Mouse (Mus musculus): ENCODE results near the gene Skida1. TPM values are rescaled to one million over a fixed set of nuclear protein-coding genes. Genes with fewer than 3 reads are reported as not detected.

The Skida1 gene
- polyA plus RNA-seq, 1 experiment from 2014 or later = 8.8 TPM

DNA sequence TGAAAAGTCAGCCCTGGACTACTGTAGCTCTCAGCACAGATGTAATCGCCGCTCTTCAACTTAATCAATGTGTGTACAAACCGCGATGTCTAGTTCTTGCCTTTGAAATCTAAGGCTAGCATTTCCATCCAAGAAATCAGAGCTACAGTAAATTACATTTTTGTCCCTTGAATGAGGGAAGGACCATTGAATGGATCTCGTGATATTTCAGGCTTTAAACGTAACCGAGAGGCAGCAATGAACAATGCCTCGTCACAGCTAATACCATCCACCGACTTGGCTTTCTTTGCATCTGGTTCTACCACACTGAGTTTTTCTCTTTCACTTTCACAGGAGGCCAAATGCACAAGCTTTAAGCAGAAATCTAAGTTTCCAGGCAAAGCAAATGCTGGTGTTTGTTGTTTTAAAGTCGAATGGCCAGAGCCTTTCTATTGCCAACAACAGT lies 1.7 kb upstream of the Skida1 start:
- ATAC-seq (ENCODE audit: low FRiP score, low TSS enrichment) = no peak
- H3K4me3 ChIP-seq (ENCODE audit: low read length) = peak overlapping the region; percentile 27
- H3K9me3 ChIP-seq (ENCODE audit: low read length) = no peaks in the 10 kb centered on the region
- no peaks in the 10 kb centered on the region for H3K36me3 ChIP-seq (ENCODE audit: insufficient read depth, low read length)
- H3K27me3 ChIP-seq (ENCODE audit: insufficient read depth, low read length) = no peaks in the 10 kb centered on the region
- H3K27ac ChIP-seq (ENCODE audit: low read length) = peak overlapping the region; percentile 57
- peak overlapping the region; percentile 73 for H3K4me2 ChIP-seq (replicated peaks; ENCODE audit: low read depth, low read length)
- 21% methylated on average over 10 of the region's 10 CpGs for WGBS
- H3K9ac ChIP-seq (replicated peaks; ENCODE audit: low read length) = peak overlapping the region; percentile 53
- peaks cover 43% of the 10 kb centered on the region for H3K4me1 ChIP-seq (ENCODE audit: insufficient read depth, low read length)

DNA sequence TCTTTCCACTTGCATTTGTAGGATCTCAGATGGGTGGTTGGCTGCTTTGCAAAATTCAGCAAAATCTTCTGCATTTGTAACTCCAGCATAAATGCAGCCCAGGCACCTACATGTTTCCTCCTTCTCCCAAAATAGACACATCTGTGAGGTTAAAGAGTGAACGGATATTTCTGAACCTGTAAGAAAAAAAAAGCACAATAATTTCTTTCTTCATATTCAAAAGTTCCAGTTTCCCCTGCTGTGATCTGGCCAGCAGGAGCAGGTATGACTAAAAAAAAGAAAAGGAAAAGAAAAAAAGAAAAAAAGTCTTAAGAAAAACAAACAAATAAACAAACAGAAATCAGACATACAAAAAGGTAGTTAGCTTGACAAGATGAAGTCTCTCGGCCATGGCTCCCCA lies 1.2 kb upstream of the Skida1 start:
- Histone ChIP-seq H3K9me3 (ENCODE audit: low read length) (no peaks in the 10 kb centered on the region), H3K36me3 (ENCODE audit: insufficient read depth, low read length) (no peaks in the 10 kb centered on the region), H3K4me1 (ENCODE audit: insufficient read depth, low read length) (peaks cover 47% of the 10 kb centered on the region), H3K4me2 (replicated peaks; ENCODE audit: low read depth, low read length) (peak overlapping the region; percentile 73), H3K4me3 (ENCODE audit: low read length) (peak overlapping the region; percentile 94), H3K9ac (replicated peaks; ENCODE audit: low read length) (peak overlapping the region; percentile 56), H3K27ac (ENCODE audit: low read length) (peak overlapping the region; percentile 100), H3K27me3 (ENCODE audit: insufficient read depth, low read length) (no peaks in the 10 kb centered on the region)
- 29% methylated on average over 2 of the region's 2 CpGs for WGBS
- no peak for ATAC-seq (ENCODE audit: low FRiP score, low TSS enrichment)

DNA sequence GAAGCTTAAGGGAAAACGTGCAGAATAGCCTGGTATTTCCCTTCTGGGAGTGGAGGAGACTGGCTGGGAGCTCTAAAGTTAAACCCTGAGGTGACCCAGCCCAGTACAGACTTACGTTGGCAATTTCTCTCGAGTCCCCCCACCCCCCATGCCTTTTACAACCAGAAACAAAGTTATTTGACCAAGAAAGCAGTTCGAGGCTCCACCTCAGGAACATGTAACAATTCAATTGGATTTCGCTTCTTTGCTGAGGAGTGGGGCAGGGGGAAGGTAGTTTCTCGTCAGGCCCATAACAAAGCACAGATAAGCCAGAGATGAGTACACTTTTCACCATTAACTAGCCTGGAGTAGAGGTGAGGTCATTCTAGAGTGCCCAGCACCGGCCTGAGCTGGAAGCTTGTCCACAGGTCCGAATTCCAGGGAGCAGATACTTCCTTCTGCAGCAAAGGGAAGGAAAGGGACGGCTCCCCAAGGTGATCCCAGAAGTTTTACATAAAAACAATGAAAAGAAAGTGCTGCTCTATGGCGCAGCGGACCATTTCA lies 499 bp upstream of the Skida1 start:
- no peaks in the 10 kb centered on the region for H3K9me3 ChIP-seq (ENCODE audit: low read length)
- H3K4me1 ChIP-seq (ENCODE audit: insufficient read depth, low read length) = peaks cover 47% of the 10 kb centered on the region
- peak overlapping the region; percentile 73 for H3K4me2 ChIP-seq (replicated peaks; ENCODE audit: low read depth, low read length)
- no peaks in the 10 kb centered on the region for H3K36me3 ChIP-seq (ENCODE audit: insufficient read depth, low read length)
- WGBS = 8% methylated on average over 11 of the region's 11 CpGs
- 0 out of 2 replicates have a peak, but pooled peaks have one; percentile 40 for ATAC-seq (ENCODE audit: low FRiP score, low TSS enrichment)
- peak overlapping the region; percentile 100 for H3K27ac ChIP-seq (ENCODE audit: low read length)
- H3K27me3 ChIP-seq (ENCODE audit: insufficient read depth, low read length) = no peaks in the 10 kb centered on the region
- H3K4me3 ChIP-seq (ENCODE audit: low read length) = peak overlapping the region; percentile 94
- peak overlapping the region; percentile 56 for H3K9ac ChIP-seq (replicated peaks; ENCODE audit: low read length)

DNA sequence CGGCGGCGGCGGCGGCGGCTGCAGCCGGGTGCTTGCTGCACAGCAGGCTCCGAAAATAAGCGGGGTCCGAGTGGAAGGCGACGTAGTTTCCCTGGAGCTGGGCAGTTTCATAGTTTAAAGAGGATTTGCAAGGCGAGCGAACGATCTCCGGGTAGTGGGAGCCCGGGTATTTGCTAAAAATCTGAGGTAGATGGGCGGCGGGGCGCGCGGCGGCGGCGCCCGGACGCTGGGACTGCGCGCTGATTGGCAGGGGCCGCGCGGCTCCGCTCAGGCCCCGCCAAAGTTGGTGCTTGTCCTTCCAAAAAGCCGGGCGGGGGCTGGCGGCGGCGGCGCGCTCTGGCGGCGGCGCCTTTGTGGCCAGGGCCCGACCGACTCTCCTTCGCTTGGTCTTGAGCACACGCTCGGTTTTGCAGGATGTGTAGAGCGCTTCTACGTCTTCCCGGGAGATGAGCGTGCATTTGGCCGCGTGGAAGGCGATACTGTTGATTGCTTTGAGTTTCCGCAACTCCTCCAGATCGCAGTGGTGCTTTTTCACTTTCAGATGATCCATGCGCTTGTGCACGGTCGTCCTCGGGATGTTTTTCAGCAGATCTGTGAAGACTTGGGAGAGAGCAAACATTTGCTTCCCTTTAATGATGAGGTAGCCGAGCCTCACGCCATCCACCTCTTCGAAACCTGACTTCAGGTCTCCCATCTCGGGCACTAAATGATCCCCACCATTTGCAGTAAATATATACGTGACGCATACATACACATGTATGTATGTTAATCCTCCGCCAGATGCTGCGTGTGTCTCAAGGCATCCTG lies 1.0 kb downstream of the Skida1 start:
- peak overlapping the region; percentile 100 for H3K27ac ChIP-seq (ENCODE audit: low read length)
- peak overlapping the region; percentile 73 for H3K4me2 ChIP-seq (replicated peaks; ENCODE audit: low read depth, low read length)
- H3K4me3 ChIP-seq (ENCODE audit: low read length) = peak overlapping the region; percentile 94
- no peaks in the 10 kb centered on the region for H3K9me3 ChIP-seq (ENCODE audit: low read length)
- under 1% methylated on average over 69 of the region's 70 CpGs for WGBS
- H3K4me1 ChIP-seq (ENCODE audit: insufficient read depth, low read length) = peaks cover 47% of the 10 kb centered on the region
- no peaks in the 10 kb centered on the region for H3K27me3 ChIP-seq (ENCODE audit: insufficient read depth, low read length)
- no peaks in the 10 kb centered on the region for H3K36me3 ChIP-seq (ENCODE audit: insufficient read depth, low read length)
- H3K9ac ChIP-seq (replicated peaks; ENCODE audit: low read length) = peak overlapping the region; percentile 99
- peak; percentile 88 for ATAC-seq (ENCODE audit: low FRiP score, low TSS enrichment)

DNA sequence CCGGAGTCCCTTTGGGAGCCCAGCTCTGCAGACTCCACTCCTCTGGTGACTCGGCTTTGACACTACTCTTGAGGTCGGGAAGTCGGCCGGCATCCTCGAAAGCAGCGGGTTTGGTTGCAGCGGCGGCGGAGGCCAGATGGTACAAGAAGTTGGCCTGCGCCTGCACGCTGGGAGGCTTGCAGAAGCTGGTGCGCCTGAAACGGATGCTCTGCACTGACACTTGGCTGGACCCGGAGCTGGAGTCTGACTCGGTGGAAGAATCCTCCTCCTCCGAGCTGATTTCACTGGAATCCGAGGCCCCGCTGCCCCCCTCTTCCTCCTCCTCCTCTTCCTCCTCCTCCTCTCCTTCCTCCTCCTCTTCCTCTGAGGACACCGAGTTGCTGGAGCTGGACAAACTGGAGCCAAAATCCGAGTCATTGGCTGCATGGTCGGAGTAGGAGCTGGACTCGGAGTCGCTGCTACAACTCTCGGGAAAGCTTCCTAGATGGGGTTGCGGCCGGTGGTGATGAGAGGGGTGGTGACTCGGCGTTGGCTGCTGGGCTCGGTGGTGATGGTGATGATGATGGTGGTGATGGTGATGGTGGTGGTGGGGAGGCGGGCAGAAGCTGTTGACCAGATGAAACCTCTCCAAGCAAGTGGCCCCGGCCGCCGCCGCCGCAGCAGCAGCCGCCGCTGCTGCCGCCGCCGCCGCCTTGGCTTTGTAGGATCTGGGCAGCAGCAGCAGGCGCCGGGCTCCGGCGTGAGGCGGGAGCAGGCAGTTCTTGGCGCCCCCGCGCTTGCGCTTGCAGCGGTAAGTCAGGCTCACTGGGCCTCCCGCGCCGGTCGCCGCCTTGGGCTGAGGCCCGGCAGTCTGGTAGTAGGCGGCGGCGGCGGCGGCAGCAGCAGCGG lies 1.8 kb downstream of the Skida1 start:
- no peaks in the 10 kb centered on the region for H3K9me3 ChIP-seq (ENCODE audit: low read length)
- ATAC-seq (ENCODE audit: low FRiP score, low TSS enrichment) = peak; percentile 52

DNA sequence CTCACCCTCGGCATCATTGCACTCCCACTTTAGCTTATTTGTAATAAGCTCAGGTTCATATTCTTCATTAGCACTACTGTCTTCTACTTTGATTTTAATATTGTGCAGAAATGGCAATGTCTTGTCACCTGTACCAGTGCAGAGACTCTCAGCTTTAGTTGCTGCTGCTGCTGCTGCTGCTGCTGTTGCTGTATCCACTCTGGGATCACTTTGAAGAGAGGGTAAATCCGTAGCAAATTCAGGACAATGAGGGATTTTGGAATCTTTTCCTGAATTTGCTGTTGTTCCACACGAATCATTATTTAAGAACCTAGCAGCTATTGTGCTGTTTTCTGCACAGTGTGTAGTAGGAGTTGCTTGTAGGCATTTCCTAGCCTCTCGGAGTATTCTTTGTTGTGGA lies 2.7 kb downstream of the Skida1 start:
- H3K4me1 ChIP-seq (ENCODE audit: insufficient read depth, low read length) = peaks cover 60% of the 10 kb centered on the region
- no peak for ATAC-seq (ENCODE audit: low FRiP score, low TSS enrichment)
- H3K9ac ChIP-seq (replicated peaks; ENCODE audit: low read length) = peak overlapping the region; percentile 99
- no peaks in the 10 kb centered on the region for H3K9me3 ChIP-seq (ENCODE audit: low read length)
- H3K27ac ChIP-seq (ENCODE audit: low read length) = peak overlapping the region; percentile 100
- WGBS = 2% methylated on average over 4 of the region's 4 CpGs
- H3K4me3 ChIP-seq (ENCODE audit: low read length) = peak overlapping the region; percentile 94
- no peaks in the 10 kb centered on the region for H3K36me3 ChIP-seq (ENCODE audit: insufficient read depth, low read length)
- H3K27me3 ChIP-seq (ENCODE audit: insufficient read depth, low read length) = no peaks in the 10 kb centered on the region
- peak overlapping the region; percentile 73 for H3K4me2 ChIP-seq (replicated peaks; ENCODE audit: low read depth, low read length)

More for the DNA sequence above, 1.8 kb downstream of the Skida1 start:
- H3K27me3 ChIP-seq (ENCODE audit: insufficient read depth, low read length) = no peaks in the 10 kb centered on the region
- peak overlapping the region; percentile 99 for H3K9ac ChIP-seq (replicated peaks; ENCODE audit: low read length)
- no peaks in the 10 kb centered on the region for H3K36me3 ChIP-seq (ENCODE audit: insufficient read depth, low read length)
- WGBS = under 1% methylated on average over 58 of the region's 64 CpGs
- peak overlapping the region; percentile 73 for H3K4me2 ChIP-seq (replicated peaks; ENCODE audit: low read depth, low read length)
- peak overlapping the region; percentile 100 for H3K27ac ChIP-seq (ENCODE audit: low read length)
- H3K4me1 ChIP-seq (ENCODE audit: insufficient read depth, low read length) = peaks cover 55% of the 10 kb centered on the region
- peak overlapping the region; percentile 94 for H3K4me3 ChIP-seq (ENCODE audit: low read length)

DNA sequence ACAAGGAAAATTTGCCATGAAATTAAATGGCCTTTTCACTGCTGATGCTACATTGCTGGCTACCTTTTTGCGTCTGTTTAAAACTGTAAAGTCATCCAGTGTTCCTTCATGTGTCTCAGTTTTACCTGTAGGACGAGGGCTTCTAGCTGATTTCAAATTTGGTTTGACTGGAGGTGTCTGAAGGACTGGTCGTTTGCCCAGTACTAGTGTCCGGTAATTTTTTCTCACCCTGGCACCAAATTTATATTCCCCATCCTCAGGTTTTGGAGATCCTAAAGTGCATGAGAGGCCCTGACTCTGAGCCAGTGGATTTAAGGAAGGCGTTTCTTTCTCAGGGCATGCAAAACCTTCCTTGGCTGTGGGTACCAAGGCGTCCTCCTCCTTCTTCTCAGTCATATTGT lies 3.1 kb downstream of the Skida1 start:
- ATAC-seq (ENCODE audit: low FRiP score, low TSS enrichment) = no peak
- Histone ChIP-seq H3K27me3 (ENCODE audit: insufficient read depth, low read length) (no peaks in the 10 kb centered on the region), H3K4me1 (ENCODE audit: insufficient read depth, low read length) (peaks cover 60% of the 10 kb centered on the region), H3K4me3 (ENCODE audit: low read length) (peak overlapping the region; percentile 94), H3K4me2 (replicated peaks; ENCODE audit: low read depth, low read length) (peak overlapping the region; percentile 73), H3K9me3 (ENCODE audit: low read length) (no peaks in the 10 kb centered on the region), H3K9ac (replicated peaks; ENCODE audit: low read length) (peak overlapping the region; percentile 99), H3K27ac (ENCODE audit: low read length) (peak overlapping the region; percentile 100), H3K36me3 (ENCODE audit: insufficient read depth, low read length) (no peaks in the 10 kb centered on the region)
- WGBS = 13% methylated on average over 6 of the region's 6 CpGs

DNA sequence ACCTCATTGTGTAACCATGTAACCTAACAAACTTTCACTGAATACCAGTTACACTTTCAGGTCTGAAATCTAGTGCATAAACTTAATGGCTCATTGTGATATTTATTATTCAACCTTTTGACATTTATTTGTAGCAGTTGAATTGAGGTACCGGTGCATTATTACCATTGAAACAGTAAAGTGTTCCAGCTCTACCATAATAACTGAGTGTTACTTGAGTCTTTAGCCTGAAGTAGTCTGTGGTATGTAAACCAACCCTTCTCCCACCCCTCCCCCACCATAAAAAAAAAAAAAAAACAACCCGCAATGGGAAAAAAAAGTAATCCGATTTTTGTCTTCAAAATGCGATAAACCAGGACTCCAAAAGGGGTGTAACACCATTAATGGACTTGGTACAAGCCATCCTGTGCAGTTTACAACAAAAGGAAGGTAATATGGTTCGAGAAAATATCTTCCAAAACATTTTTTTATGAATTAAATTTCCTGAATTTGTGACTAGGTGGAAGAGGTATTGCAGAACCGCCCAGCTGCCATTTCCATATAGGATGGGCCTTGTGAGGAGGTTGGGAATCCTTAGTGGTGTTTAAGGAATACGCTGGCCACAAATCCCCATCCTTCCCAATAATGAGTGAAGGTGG lies 3.6 kb downstream of the Skida1 start:
- no peak for ATAC-seq (ENCODE audit: low FRiP score, low TSS enrichment)
- Histone ChIP-seq H3K4me2 (replicated peaks; ENCODE audit: low read depth, low read length) (peak overlapping the region; percentile 73), H3K9me3 (ENCODE audit: low read length) (no peaks in the 10 kb centered on the region), H3K27ac (ENCODE audit: low read length) (peak overlapping the region; percentile 100; the same call in 1 of the 2 replicates), H3K4me3 (ENCODE audit: low read length) (peak overlapping the region; percentile 94), H3K27me3 (ENCODE audit: insufficient read depth, low read length) (no peaks in the 10 kb centered on the region), H3K9ac (replicated peaks; ENCODE audit: low read length) (peak overlapping the region; percentile 99), H3K4me1 (ENCODE audit: insufficient read depth, low read length) (peaks cover 60% of the 10 kb centered on the region), H3K36me3 (ENCODE audit: insufficient read depth, low read length) (no peaks in the 10 kb centered on the region)
- WGBS = 9% methylated on average over 7 of the region's 7 CpGs

DNA sequence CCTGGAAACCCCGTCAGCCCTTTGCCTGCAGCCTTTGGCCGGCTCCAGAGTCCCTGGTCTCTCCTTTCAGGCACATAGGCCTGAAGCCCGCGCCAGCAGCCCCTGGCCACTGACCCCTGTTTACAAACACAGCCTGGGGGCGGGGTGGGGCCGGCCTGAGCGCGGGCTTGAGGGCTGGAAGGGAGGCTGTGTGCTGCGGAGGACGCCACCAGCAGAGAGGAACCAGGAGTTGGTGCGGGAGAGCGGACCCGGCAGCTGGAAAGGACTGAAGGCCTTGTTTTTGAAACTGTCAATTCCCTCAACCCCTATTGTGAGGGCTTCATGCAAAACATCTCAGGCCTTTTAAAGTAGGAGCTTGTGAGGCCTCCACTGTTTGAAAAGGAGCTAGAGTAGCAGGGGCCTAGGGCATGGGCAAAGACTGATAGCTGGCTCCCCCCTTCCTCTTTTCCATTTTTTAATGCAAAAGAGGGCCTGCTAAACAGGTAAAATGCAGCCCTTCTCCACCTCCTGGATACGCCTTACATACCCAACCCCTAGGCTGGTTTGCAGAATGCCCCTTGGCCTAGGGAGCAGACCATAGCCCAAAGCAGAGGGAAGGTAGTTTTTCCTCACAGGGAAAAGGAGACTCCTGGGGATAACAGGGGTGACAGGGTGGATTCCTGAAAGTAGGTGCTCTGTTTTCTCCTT lies 7.5 kb downstream of the Skida1 start:
- peak overlapping the region; percentile 13 for H3K4me3 ChIP-seq (ENCODE audit: low read length)
- peak overlapping the region; percentile 53 for H3K4me2 ChIP-seq (replicated peaks; ENCODE audit: low read depth, low read length)
- 20% methylated on average over 14 of the region's 14 CpGs for WGBS
- peak overlapping the region; percentile 76 for H3K9ac ChIP-seq (replicated peaks; ENCODE audit: low read length)
- H3K27me3 ChIP-seq (ENCODE audit: insufficient read depth, low read length) = no peaks in the 10 kb centered on the region
- H3K4me1 ChIP-seq (ENCODE audit: insufficient read depth, low read length) = peaks cover 71% of the 10 kb centered on the region
- no peaks in the 10 kb centered on the region for H3K36me3 ChIP-seq (ENCODE audit: insufficient read depth, low read length)
- H3K27ac ChIP-seq (ENCODE audit: low read length) = peak overlapping the region; percentile 89
- no peaks in the 10 kb centered on the region for H3K9me3 ChIP-seq (ENCODE audit: low read length)
- ATAC-seq (ENCODE audit: low FRiP score, low TSS enrichment) = peak; percentile 66
